8 mouse cellular contexts compared by ENCODE assay signal in the genomic region with DNA sequence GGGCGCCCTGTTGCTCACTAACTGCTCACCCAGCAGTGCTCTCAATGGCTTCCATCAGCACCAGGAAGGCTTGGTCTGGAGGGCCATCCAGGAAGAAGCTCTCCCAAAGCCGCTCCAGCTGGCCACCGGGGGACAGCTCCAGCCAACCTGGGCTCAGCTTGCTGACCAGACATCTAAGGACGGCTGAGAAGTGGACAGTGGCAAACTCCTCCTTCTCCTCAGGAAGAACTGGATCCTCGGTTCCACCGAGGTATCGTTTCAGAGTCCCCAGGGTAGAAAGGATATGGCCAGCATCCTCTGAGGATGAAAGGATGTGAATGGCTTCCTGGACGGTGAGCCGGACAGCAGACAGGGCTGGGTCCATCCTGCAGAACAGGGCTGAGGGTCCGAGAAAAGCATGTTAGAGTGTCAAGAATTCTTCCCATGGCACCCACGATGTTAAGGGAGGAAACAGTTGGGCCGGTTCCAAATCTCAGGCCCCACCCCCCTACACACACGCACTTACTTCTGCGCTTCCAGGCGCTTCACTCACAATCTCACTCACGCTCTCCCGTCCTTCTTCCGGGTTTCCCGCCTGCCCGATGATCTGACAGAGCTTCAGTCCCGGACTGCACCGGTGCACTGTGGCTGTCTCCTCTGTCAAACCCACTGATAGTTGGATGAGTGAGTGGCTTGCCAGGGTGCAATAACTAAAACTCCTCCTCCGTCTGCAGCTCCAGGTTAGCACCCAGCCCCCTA. TPM values are rescaled to one million over a fixed set of nuclear protein-coding genes. Genes with fewer than 3 reads are reported as not detected.
DNase-seq lines count a peak whose midpoint lies in the region; ATAC-seq and TF ChIP-seq lines count a peak whose summit lies in the region.

No protein-coding gene starts in this region.

- 8% methylated on average over 23 of the region's 23 CpGs for WGBS in heart, embryonic 16.5 days
- WGBS in liver, embryonic 12.5 days (ENCODE audit: insufficient replicate concordance): 10% methylated on average over 23 of the region's 23 CpGs
- WGBS in small intestine, adult 2 months: 8% methylated on average over 23 of the region's 23 CpGs

- peaks cover 23% of the 10 kb centered on the region for H3K4me1 ChIP-seq in heart, embryonic 16.5 days (ENCODE audit: control insufficient read depth, insufficient read depth, low read length)
- peaks cover 44% of the 10 kb centered on the region for H3K4me1 ChIP-seq in liver, embryonic 12.5 days
- H3K4me1 ChIP-seq in small intestine, adult 2 months (ENCODE audit: control insufficient read depth, insufficient read depth, insufficient read length, low read length): peaks cover 8% of the 10 kb centered on the region; the same call in 1 of the 2 replicates

- DNase-seq in adrenal gland, postnatal 14 days: peak; percentile 69
- no peak for DNase-seq in adrenal gland, adult (ENCODE audit: inconsistent age in 2 of 2, low spot score in 1 of 2)
- DNase-seq in right cerebral cortex, postnatal 4 days: peak; percentile 38
- no peak for DNase-seq in right cerebral cortex, adult 18-20 months
- DNase-seq in urinary bladder, postnatal 36 days (ENCODE audit: low spot score in 2 of 2): no peak

- H3K4me3 ChIP-seq in heart, embryonic 16.5 days (ENCODE audit: low read length): peak overlapping the region; percentile 71
- peak overlapping the region; percentile 69 for H3K4me3 ChIP-seq in liver, embryonic 12.5 days
- H3K4me3 ChIP-seq in small intestine, adult 2 months (ENCODE audit: low read depth, low read length): peak overlapping the region; percentile 70

- H3K36me3 ChIP-seq in heart, embryonic 16.5 days (ENCODE audit: control insufficient read depth, insufficient read depth): peaks cover 3% of the 10 kb centered on the region; the same call in 1 of the 2 replicates
- H3K36me3 ChIP-seq in liver, embryonic 12.5 days: peaks cover 37% of the 10 kb centered on the region
- H3K36me3 ChIP-seq in small intestine, adult 2 months (ENCODE audit: control insufficient read depth, insufficient read depth, low read length): peaks cover 5% of the 10 kb centered on the region; the same call in 1 of the 2 replicates

- H3K27me3 ChIP-seq in heart, embryonic 16.5 days (ENCODE audit: control insufficient read depth, insufficient read depth, low read length): no peaks in the 10 kb centered on the region
- peaks cover 8% of the 10 kb centered on the region; the same call in 1 of the 2 replicates for H3K27me3 ChIP-seq in liver, embryonic 12.5 days (replicated peaks)
- H3K27me3 ChIP-seq in small intestine, adult 2 months (ENCODE audit: control insufficient read depth, insufficient read depth, low read length): no peaks in the 10 kb centered on the region

- peak; percentile 42 for ATAC-seq in heart, embryonic 16.5 days (replicated peaks; ENCODE audit: extremely low read depth, insufficient read depth, low FRiP score)
- peak; percentile 68 for ATAC-seq in liver, embryonic 12.5 days

- no peaks in the 10 kb centered on the region for H3K9me3 ChIP-seq in heart, embryonic 16.5 days (replicated peaks; ENCODE audit: control insufficient read depth, low read length)
- H3K9me3 ChIP-seq in liver, embryonic 12.5 days (replicated peaks): no peaks in the 10 kb centered on the region

- peak overlapping the region; percentile 80 for H3K9ac ChIP-seq in heart, embryonic 16.5 days (ENCODE audit: low read length)
- peak overlapping the region; percentile 76 for H3K9ac ChIP-seq in liver, embryonic 12.5 days

- peak overlapping the region; percentile 89 for H3K27ac ChIP-seq in heart, embryonic 16.5 days (ENCODE audit: low read length)
- H3K27ac ChIP-seq in liver, embryonic 12.5 days: peak overlapping the region; percentile 85
- peak overlapping the region; percentile 81 for H3K27ac ChIP-seq in small intestine, adult 2 months (ENCODE audit: insufficient read depth, low read depth, low read length)

- peak overlapping the region; percentile 97 for H3K4me2 ChIP-seq in heart, embryonic 16.5 days (ENCODE audit: low read depth, low read length)
- H3K4me2 ChIP-seq in liver, embryonic 12.5 days: peak overlapping the region; percentile 93

- no peak for TF ChIP-seq CTCF in small intestine, adult 2 months (IDR thresholded peaks at IDR 0.05; ENCODE audit: extremely low read depth, insufficient read length, insufficient replicate concordance, low read depth, low read length)

- no peak for TF ChIP-seq POLR2A in small intestine, adult 2 months (IDR thresholded peaks at IDR 0.05; ENCODE audit: low read depth, low read length)

RNA-seq across cellular contexts. Expression of a gene that starts 0.7 kb away (rescaled TPM):
- total RNA-seq in adrenal gland, postnatal 14 days (2021): 19.9 and 27.3 TPM in 2 replicates
- 31.3 and 31.7 TPM in 2 replicates for polyA plus RNA-seq in heart, embryonic 16.5 days (2015; fragmentation: Nextera tagmentation; extraction: Ambion mirVana)
- polyA plus RNA-seq in liver, embryonic 12.5 days (2016; fragmentation: Nextera tagmentation; extraction: Ambion mirVana): 25.6 and 28.6 TPM in 2 replicates
- polyA plus RNA-seq in small intestine, adult 2 months (2012; rRNA removed): 7.3 and 8.9 TPM in 2 replicates

RNA-seq across cellular contexts. Expression of a gene that starts 5.5 kb away (rescaled TPM):
- total RNA-seq in adrenal gland, postnatal 14 days (2021): not detected in 2 replicates
- 0.20 and 0.24 TPM in 2 replicates for polyA plus RNA-seq in heart, embryonic 16.5 days (2015; fragmentation: Nextera tagmentation; extraction: Ambion mirVana)
- polyA plus RNA-seq in liver, embryonic 12.5 days (2016; fragmentation: Nextera tagmentation; extraction: Ambion mirVana): not detected in 2 replicates
- 0.10 TPM in 1 of 2 replicates, not detected in the other for polyA plus RNA-seq in small intestine, adult 2 months (2012; rRNA removed)

RNA-seq across cellular contexts. Expression of a gene that starts 18.1 kb away (rescaled TPM):
- total RNA-seq in adrenal gland, postnatal 14 days (2021): 33.3 and 35.2 TPM in 2 replicates
- polyA plus RNA-seq in heart, embryonic 16.5 days (2015; fragmentation: Nextera tagmentation; extraction: Ambion mirVana): 16.1 and 19.2 TPM in 2 replicates
- 13.7 and 14.8 TPM in 2 replicates for polyA plus RNA-seq in liver, embryonic 12.5 days (2016; fragmentation: Nextera tagmentation; extraction: Ambion mirVana)
- 9.5 and 15.9 TPM in 2 replicates for polyA plus RNA-seq in small intestine, adult 2 months (2012; rRNA removed)

RNA-seq across cellular contexts. Expression of a gene that starts 31.7 kb away (rescaled TPM):
- total RNA-seq in adrenal gland, postnatal 14 days (2021): 30.1 and 30.2 TPM in 2 replicates
- polyA plus RNA-seq in heart, embryonic 16.5 days (2015; fragmentation: Nextera tagmentation; extraction: Ambion mirVana): 26.7 and 36.1 TPM in 2 replicates
- polyA plus RNA-seq in liver, embryonic 12.5 days (2016; fragmentation: Nextera tagmentation; extraction: Ambion mirVana): 6.1 and 7.2 TPM in 2 replicates
- 9.7 and 17.7 TPM in 2 replicates for polyA plus RNA-seq in small intestine, adult 2 months (2012; rRNA removed)

RNA-seq across cellular contexts. Expression of a gene that starts 47.2 kb away (rescaled TPM):
- total RNA-seq in adrenal gland, postnatal 14 days (2021): 0.15 TPM in 1 of 2 replicates, not detected in the other
- polyA plus RNA-seq in heart, embryonic 16.5 days (2015; fragmentation: Nextera tagmentation; extraction: Ambion mirVana): not detected in 2 replicates
- polyA plus RNA-seq in liver, embryonic 12.5 days (2016; fragmentation: Nextera tagmentation; extraction: Ambion mirVana): not detected in 2 replicates
- 0.06 TPM in 1 of 2 replicates, not detected in the other for polyA plus RNA-seq in small intestine, adult 2 months (2012; rRNA removed)

Comparison
In these comparisons a context has a peak if more than half of its experiments do, and no peak if none do; other contexts are left out.
1. DNase-seq: peak in adrenal gland, postnatal 14 days (single experiment) and right cerebral cortex, postnatal 4 days (single experiment); none in adrenal gland, adult (0 of 2), right cerebral cortex, adult 18-20 months (single experiment) and urinary bladder, postnatal 36 days (0 of 2).
2. Peak in every context shown above with its lines, with median percentiles within 50 percentile points of each other: H3K27ac ChIP-seq and H3K4me3 ChIP-seq.